Mouse (Mus musculus) macrophage (primary cell): ENCODE results near the gene Me3. TPM values are rescaled to one million over a fixed set of nuclear protein-coding genes. Genes with fewer than 3 reads are reported as not detected.
"Not testable (repeated sequence)": the region's sequence is repeated elsewhere in the genome, so short reads cannot be mapped to it uniquely, and the experiment has no call there.

Experiments
- H3K27ac ChIP-seq: fragments of 350-480 bp; formaldehyde crosslinking; 2 replicates; pipeline ENCODE4 v1.9.0; 2021
- H3K36me3 ChIP-seq: fragments of 350-480 bp; formaldehyde crosslinking; 2 replicates; pipeline ENCODE4 v1.9.0; 2021; ENCODE audit errors: inconsistent target
- H3K4me3 ChIP-seq: fragments of 350-480 bp; formaldehyde crosslinking; 2 replicates; pipeline ENCODE4 v1.9.0; 2021; ENCODE audit errors: inconsistent target
- H3K79me2 ChIP-seq: fragments of 350-480 bp; formaldehyde crosslinking; 2 replicates; pipeline ENCODE4 v1.9.0; 2021; ENCODE audit errors: inconsistent target
- WGBS: methylation state at CpG from one replicate; pipeline ENCODE4 v1.1.7; 2026; ENCODE audit warnings: inconsistent platforms; ENCODE audit not compliant: missing documents; 5-methylcytosine and 5-hydroxymethylcytosine counted together
- polyA plus RNA-seq: library from polyadenylated mRNA; stranded (reverse); fragments of 250-400 nt; gene quantifications from 3 replicates; pipeline ENCODE4 v1.2.4, GENCODE M21; 2018; ENCODE audit warnings: inconsistent platforms

Gene Me3
- polyA plus RNA-seq, 1 experiment from 2014 or later = not detected

GRCm38 (mm10) chr7:89730514-89730913 is 98.3 kb downstream of the Me3 start:
- no peak overlapping the region for H3K4me3 ChIP-seq
- H3K79me2 ChIP-seq = no peaks in the 10 kb centered on the region
- H3K36me3 ChIP-seq = no peaks in the 10 kb centered on the region
- 93% methylated on average over 2 of the region's 2 CpGs for WGBS
- H3K27ac ChIP-seq = no peak overlapping the region

- H3K4me3 ChIP-seq, H3K36me3 ChIP-seq, H3K79me2 ChIP-seq, H3K27ac ChIP-seq: not testable (repeated sequence)
- 94% methylated on average over 2 of the region's 2 CpGs for WGBS
These were observed 98.9 kb downstream of the Me3 start for GRCm38 (mm10) chr7:89731115-89731514.

- WGBS = 39% methylated on average over 7 of the region's 7 CpGs
- Histone ChIP-seq H3K4me3 (no peak overlapping the region), H3K27ac (no peak overlapping the region), H3K36me3 (no peaks in the 10 kb centered on the region), H3K79me2 (no peaks in the 10 kb centered on the region)
These were observed 116.2 kb downstream of the Me3 start for GRCm38 (mm10) chr7:89748415-89748814.

GRCm38 (mm10) chr7:89749183-89749582 is 117.0 kb downstream of the Me3 start:
- WGBS = 56% methylated on average over 2 of the region's 2 CpGs
- Histone ChIP-seq H3K36me3 (no peaks in the 10 kb centered on the region), H3K4me3 (no peak overlapping the region), H3K79me2 (no peaks in the 10 kb centered on the region), H3K27ac (no peak overlapping the region)

- no peak overlapping the region for H3K4me3 ChIP-seq
- no peaks in the 10 kb centered on the region for H3K79me2 ChIP-seq
- no peaks in the 10 kb centered on the region for H3K36me3 ChIP-seq
- WGBS = 86% methylated on average over 5 of the region's 5 CpGs
- H3K27ac ChIP-seq = no peak overlapping the region
These were observed 134.7 kb downstream of the Me3 start for GRCm38 (mm10) chr7:89766678-89767508.

- Histone ChIP-seq H3K36me3 (no peaks in the 10 kb centered on the region), H3K27ac (no peak overlapping the region), H3K79me2 (no peaks in the 10 kb centered on the region), H3K4me3 (no peak overlapping the region)
- 58% methylated on average over 8 of the region's 9 CpGs for WGBS
These were observed 137.1 kb downstream of the Me3 start for GRCm38 (mm10) chr7:89769106-89769896.

- WGBS = 79% methylated on average over 6 of the region's 6 CpGs
- no peaks in the 10 kb centered on the region for H3K36me3 ChIP-seq
- no peak overlapping the region for H3K27ac ChIP-seq
- no peak overlapping the region for H3K4me3 ChIP-seq
- no peaks in the 10 kb centered on the region for H3K79me2 ChIP-seq
These were observed 137.8 kb downstream of the Me3 start for GRCm38 (mm10) chr7:89770021-89770420.

GRCm38 (mm10) chr7:89772906-89773305 is 140.7 kb downstream of the Me3 start:
- whole genome bisulfite sequencing = 94% methylated on average over 5 of the region's 5 CpGs

GRCm38 (mm10) chr7:89773352-89773921 is 141.2 kb downstream of the Me3 start:
- 81% methylated on average over 3 of the region's 3 CpGs for WGBS
- Histone ChIP-seq H3K4me3 (no peak overlapping the region), H3K36me3 (no peaks in the 10 kb centered on the region), H3K27ac (no peak overlapping the region), H3K79me2 (no peaks in the 10 kb centered on the region)

More at GRCm38 (mm10) chr7:89772906-89773305, 140.7 kb downstream of the Me3 start:
- Histone ChIP-seq H3K36me3 (no peaks in the 10 kb centered on the region), H3K79me2 (no peaks in the 10 kb centered on the region), H3K4me3 (no peak overlapping the region), H3K27ac (no peak overlapping the region)

- H3K4me3 ChIP-seq = no peak overlapping the region
- H3K27ac ChIP-seq = no peak overlapping the region
- 79% methylated on average over 2 of the region's 2 CpGs for WGBS
- H3K36me3 ChIP-seq = no peaks in the 10 kb centered on the region
- H3K79me2 ChIP-seq = no peaks in the 10 kb centered on the region
These were observed 141.7 kb downstream of the Me3 start for GRCm38 (mm10) chr7:89773926-89774325.

GRCm38 (mm10) chr7:89775848-89776247 is 143.7 kb downstream of the Me3 start:
- 94% methylated on average over 2 of the region's 2 CpGs for WGBS
- H3K4me3 ChIP-seq = no peak overlapping the region
- H3K27ac ChIP-seq = no peak overlapping the region
- H3K36me3 ChIP-seq = no peaks in the 10 kb centered on the region
- H3K79me2 ChIP-seq = no peaks in the 10 kb centered on the region

DNA sequence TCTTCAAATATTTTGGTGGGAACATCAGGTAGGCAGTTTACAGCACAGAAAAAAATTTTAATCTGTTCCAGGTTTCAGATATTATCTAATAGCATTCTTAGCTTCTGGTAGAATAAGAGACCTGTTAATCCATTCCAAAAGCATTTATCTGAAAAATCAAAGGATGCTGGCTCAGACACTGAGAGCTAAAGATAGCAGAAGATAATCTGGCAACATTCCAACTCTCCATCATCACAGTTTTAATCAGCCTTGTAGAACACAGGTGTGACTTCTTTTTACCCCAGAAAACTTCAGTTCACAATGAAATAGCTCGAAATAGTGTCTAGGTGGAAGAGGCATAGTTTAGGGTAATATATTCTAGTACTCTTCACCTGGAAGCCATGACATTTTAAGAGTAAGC is 149.2 kb downstream of the Me3 start:
- H3K27ac ChIP-seq = no peak overlapping the region
- H3K4me3 ChIP-seq = no peak overlapping the region
- no peaks in the 10 kb centered on the region for H3K79me2 ChIP-seq
- WGBS = 63% methylated on average over 1 of the region's 1 CpGs
- H3K36me3 ChIP-seq = no peaks in the 10 kb centered on the region

DNA sequence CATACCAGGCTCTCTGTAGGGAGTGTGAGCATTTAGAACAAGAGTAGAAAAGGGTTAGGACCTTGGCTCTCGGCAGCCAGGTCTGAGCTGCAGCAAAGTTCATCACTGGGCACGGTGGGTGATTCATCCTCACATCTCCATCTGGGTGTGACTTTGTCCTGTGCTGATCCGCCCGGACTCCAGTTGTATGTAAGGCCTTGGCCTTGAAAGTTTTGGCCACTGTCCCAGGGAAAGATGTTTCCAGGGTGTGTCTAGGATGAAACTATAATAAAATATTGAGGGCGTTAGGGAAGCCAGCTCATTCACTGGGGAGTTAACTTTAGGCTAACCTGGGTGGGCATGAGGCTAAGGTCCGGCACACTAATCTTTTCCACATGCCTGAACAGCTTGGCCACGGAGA is 155.5 kb downstream of the Me3 start:
- WGBS = 87% methylated on average over 7 of the region's 7 CpGs
- Histone ChIP-seq H3K27ac (no peak overlapping the region), H3K36me3 (no peaks in the 10 kb centered on the region), H3K4me3 (no peak overlapping the region), H3K79me2 (no peaks in the 10 kb centered on the region)

DNA sequence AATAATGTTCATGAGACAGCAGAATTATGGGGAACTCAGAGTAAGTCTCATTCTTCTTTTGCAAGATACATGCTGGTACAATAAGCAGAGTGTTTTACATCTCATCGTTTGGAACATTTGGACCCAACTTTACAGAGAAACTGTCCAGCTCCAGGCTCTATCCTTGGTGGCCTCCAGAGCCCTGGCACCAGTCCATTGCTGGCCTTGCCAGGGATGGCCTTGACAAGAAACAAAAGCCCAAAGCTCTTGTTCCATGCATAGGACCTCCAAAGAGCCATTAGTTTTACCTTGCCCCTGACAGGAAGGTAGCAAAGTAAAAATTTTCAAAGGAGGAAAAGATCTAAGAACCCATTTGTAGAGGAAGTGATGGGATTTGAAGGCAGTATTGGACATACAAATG is 160.4 kb downstream of the Me3 start:
- Histone ChIP-seq H3K36me3 (no peaks in the 10 kb centered on the region), H3K27ac (no peak overlapping the region), H3K79me2 (no peaks in the 10 kb centered on the region), H3K4me3 (no peak overlapping the region)
- 86% methylated on average over 1 of the region's 1 CpGs for WGBS

GRCm38 (mm10) chr7:89795366-89795765 is 163.2 kb downstream of the Me3 start:
- 65% methylated on average over 3 of the region's 3 CpGs for WGBS
- H3K36me3 ChIP-seq = no peaks in the 10 kb centered on the region
- no peak overlapping the region for H3K4me3 ChIP-seq
- no peaks in the 10 kb centered on the region for H3K79me2 ChIP-seq
- no peak overlapping the region for H3K27ac ChIP-seq
